Mouse (Mus musculus): ENCODE results near the gene Dlgap1.

- no peak for TF ChIP-seq CTCF (IDR thresholded peaks at IDR 0.05; ENCODE audit: low read depth)
- no peak for TF ChIP-seq EP300 (IDR thresholded peaks at IDR 0.05; ENCODE audit: low read depth)
Observed at GRCm38 (mm10) chr17:70022618-70023017, 53.7 kb downstream of the Dlgap1 start.
